Mouse (Mus musculus): ENCODE measurements around the gene Nkain2.

GRCm38 (mm10) chr10:32060396-32060795 is 829.9 kb downstream of the Nkain2 start:
- no peak for TF ChIP-seq MAX (IDR thresholded peaks at IDR 0.05)
- TF ChIP-seq CTCF (IDR thresholded peaks at IDR 0.05; ENCODE audit: control insufficient read depth, insufficient read depth, insufficient read length) = no peak
- TF ChIP-seq USF1 (IDR thresholded peaks at IDR 0.05; ENCODE audit: low read depth) = no peak
- no peak for TF ChIP-seq FOSL1 (IDR thresholded peaks at IDR 0.05; ENCODE audit: insufficient read depth, low read length, poor library complexity, severe bottlenecking)
- no peak for TF ChIP-seq MYOG (IDR thresholded peaks at IDR 0.05; ENCODE audit: control insufficient read depth, extremely low read depth, insufficient read length)

Data from C2C12 (cell line).